Mouse (Mus musculus) ovary, adult 18-20 months (tissue): ENCODE measurements at regions not wholly inside any gene's neighbourhood (a gene's known extent, or its start where the extent isn't known, plus 50 kb on each side); places are given as distances from the start of the nearest gene placed in this dataset.
A peak's percentile ranks its signal among the peaks of the same experiment; 100 is the strongest.

Experiments used
- DNase-seq: peaks from one replicate; pipeline ENCODE4 v3.0.0; 2022; ENCODE audit warnings: low spot score, mixed read lengths

- no peak for DNase-seq
Observed at GRCm38 (mm10) chr12:9091951-9092350, 62.2 kb downstream of the Ttc32 start.

GRCm38 (mm10) chr12:9095061-9095460 lies 65.3 kb downstream of the Ttc32 start:
- DNase-seq = no peak

GRCm38 (mm10) chr12:9106416-9106815 lies 76.6 kb downstream of the Ttc32 start:
- no peak for DNase-seq

- no peak for DNase-seq
Observed at GRCm38 (mm10) chr12:9109806-9110205, 80.0 kb downstream of the Ttc32 start.

- DNase-seq = no peak
Observed at GRCm38 (mm10) chr12:9112161-9112674, 82.4 kb downstream of the Ttc32 start.

- DNase-seq = peak; percentile 33
Observed at GRCm38 (mm10) chr12:9113652-9114051, 83.9 kb downstream of the Ttc32 start.

- DNase-seq = peak; percentile 7
Observed at GRCm38 (mm10) chr12:9114061-9114460, 84.3 kb downstream of the Ttc32 start.

- DNase-seq = no peak
Observed at GRCm38 (mm10) chr12:9118576-9118975, 88.8 kb downstream of the Ttc32 start.

- no peak for DNase-seq
Observed at GRCm38 (mm10) chr12:9127931-9128550, 98.2 kb downstream of the Ttc32 start.

- no peak for DNase-seq
Observed at GRCm38 (mm10) chr12:9128581-9129275, 98.9 kb downstream of the Ttc32 start.

- DNase-seq = no peak
Observed at GRCm38 (mm10) chr12:9132621-9133020, 102.8 kb downstream of the Ttc32 start.

GRCm38 (mm10) chr12:9133890-9134870 lies 104.4 kb downstream of the Ttc32 start:
- no peak for DNase-seq

- no peak for DNase-seq
Observed at GRCm38 (mm10) chr12:9151001-9151400, 121.2 kb downstream of the Ttc32 start.

- DNase-seq = no peak
Observed at GRCm38 (mm10) chr12:9151426-9151825, 121.6 kb downstream of the Ttc32 start.

- no peak for DNase-seq
Observed at GRCm38 (mm10) chr12:9154491-9154890, 124.7 kb downstream of the Ttc32 start.

GRCm38 (mm10) chr12:9156794-9157193 lies 127.0 kb downstream of the Ttc32 start:
- no peak for DNase-seq

GRCm38 (mm10) chr12:9158751-9159150 lies 129.0 kb downstream of the Ttc32 start:
- no peak for DNase-seq

GRCm38 (mm10) chr12:9165367-9165940 lies 135.7 kb downstream of the Ttc32 start:
- no peak for DNase-seq

GRCm38 (mm10) chr12:9166218-9166908 lies 136.6 kb downstream of the Ttc32 start:
- no peak for DNase-seq

GRCm38 (mm10) chr12:9169008-9169407 lies 139.2 kb downstream of the Ttc32 start:
- no peak for DNase-seq

- no peak for DNase-seq
Observed at GRCm38 (mm10) chr12:9173680-9174079, 143.9 kb downstream of the Ttc32 start.
